Mouse (Mus musculus) lung, postnatal 0 days (tissue): ENCODE measurements around the gene Mup6.

Experiments
- CTCF ChIP-seq: IDR thresholded peaks from 2 replicates; pipeline ENCODE4 v1.5.1; 2016; ENCODE audit warnings: antibody characterized with exemption, mild to moderate bottlenecking
- EP300 ChIP-seq: IDR thresholded peaks from 2 replicates; pipeline ENCODE4 v1.6.1; 2016; ENCODE audit warnings: antibody characterized with exemption, mild to moderate bottlenecking, control low read depth

DNA sequence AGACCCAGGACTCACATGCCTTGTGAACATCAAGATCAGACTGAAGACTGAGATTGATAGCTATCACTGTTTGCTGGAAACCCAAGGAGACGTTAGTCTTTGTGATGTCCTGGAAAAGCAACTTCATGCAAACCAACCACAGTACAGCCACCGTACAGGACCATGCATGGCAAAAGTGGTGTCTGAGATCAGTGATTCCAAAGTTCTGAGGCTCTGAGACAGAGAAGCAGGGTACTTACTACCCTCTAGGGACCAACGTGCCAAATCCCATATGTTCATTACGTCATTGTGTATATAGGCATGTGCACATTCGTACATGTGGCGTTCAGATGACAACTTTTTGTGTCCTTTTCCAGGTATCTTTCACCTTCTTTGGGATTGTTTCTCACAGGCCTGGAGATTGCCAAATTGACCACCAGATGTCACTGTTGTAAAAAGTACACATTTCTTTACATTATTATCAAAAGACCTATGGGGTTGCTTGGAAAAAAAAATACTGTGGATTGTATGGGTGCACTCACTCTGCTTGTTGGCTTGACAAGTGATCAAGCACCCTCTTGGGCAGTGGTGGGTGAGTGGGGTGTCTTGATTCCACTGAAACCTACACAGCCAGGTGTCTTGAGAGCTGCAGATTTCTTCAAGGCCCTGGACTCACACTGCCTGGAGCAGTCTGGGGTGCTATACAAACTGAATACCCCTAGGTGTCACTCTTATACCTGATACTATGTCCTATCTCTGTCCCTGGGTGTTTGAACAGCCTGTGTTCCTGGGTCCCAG lies 31.4 kb upstream of the Mup6 start:
- TF ChIP-seq EP300 (no peak), CTCF (peak; percentile 48)
